Mouse (Mus musculus): ENCODE data around the gene Col1a1. TPM values are rescaled to one million over a fixed set of nuclear protein-coding genes. Genes with fewer than 3 reads are reported as not detected.

Col1a1 gene
- total and polyA plus RNA-seq, 2 experiments from 2014 or later, result 44.7 to 65.4 TPM

DNA sequence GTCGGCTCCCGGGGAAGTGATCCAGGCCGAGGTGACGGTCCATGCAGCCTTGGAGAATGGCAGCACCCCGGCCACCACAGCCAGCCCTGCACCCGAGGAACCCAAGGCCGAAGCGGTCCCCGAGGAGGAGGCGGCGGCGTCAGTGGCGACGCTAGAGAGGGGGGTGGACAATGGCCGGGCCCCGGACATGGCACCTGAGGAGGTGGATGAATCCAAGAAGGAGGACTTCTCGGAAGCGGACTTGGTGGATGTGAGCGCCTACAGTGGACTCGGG, 56.4 kb downstream of the Col1a1 start:
- TF ChIP-seq CTCF (IDR thresholded peaks at IDR 0.05), result no peak
- no peak for DNase-seq (ENCODE audit: low spot score)
- no peak for ATAC-seq (ENCODE audit: low FRiP score)
- under 1% methylated on average over 20 of the region's 20 CpGs for WGBS
- H3K27ac ChIP-seq (ENCODE audit: low read depth, low read length), result peak overlapping the region; percentile 32; the same call in 1 of the 2 replicates
- peaks cover 42% of the 10 kb centered on the region for H3K4me1 ChIP-seq (ENCODE audit: insufficient read depth, low read length)
- H3K9ac ChIP-seq (replicated peaks; ENCODE audit: low read length, poor library complexity, severe bottlenecking), result peak overlapping the region; percentile 91
- no peaks in the 10 kb centered on the region for H3K27me3 ChIP-seq (ENCODE audit: insufficient read depth, low read length)
- peak overlapping the region; percentile 94 for H3K4me3 ChIP-seq (ENCODE audit: low read depth, low read length)
- H3K9me3 ChIP-seq (ENCODE audit: low read length), result no peaks in the 10 kb centered on the region
- peaks cover 13% of the 10 kb centered on the region for H3K36me3 ChIP-seq (ENCODE audit: insufficient read depth, low read length)
- H3K4me2 ChIP-seq (ENCODE audit: low read depth, low read length, poor library complexity, severe bottlenecking), result peak overlapping the region; percentile 98

DNA sequence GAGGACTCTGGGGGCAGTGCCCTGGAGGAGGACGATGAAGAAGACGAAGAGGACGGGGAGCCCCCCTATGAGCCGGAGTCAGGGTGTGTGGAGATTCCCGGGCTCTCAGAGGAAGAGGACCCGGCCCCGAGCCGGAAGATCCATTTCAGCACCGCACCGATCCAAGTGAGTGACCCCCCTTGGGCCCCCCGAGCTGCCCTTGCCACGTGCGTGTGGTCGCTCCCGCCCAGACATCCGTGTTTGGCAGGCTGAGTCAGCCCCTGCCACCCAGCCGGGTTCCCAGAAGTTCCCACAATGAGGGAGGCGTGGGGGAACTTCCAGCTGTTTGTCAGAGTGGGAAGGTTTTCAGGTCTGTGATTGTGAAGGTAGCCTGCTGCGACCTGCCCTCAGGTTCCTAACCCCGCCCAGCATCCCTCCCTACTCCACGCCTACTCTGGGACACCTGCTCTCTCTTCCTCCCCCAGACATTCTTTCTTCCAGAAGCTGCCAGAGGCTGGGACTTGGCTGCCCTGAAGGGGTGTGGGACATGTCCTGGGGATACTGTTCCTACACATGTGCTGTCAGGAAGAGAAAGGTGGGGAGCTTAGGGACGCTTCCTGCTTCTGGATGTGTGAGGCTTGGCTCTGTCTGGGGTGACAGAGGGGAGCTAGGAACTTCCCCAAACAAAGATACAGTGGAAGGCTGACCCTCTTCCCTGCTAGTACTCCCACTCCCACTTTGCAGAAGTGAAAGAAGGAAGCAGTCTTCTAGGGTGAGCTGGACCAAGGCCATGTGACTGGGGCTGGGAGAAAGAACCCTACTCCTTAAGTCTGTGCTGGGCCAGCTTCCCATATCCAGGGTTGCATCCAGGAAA, 57.0 kb downstream of the Col1a1 start:
- H3K27ac ChIP-seq (ENCODE audit: low read depth, low read length), result peak overlapping the region; percentile 32; the same call in 1 of the 2 replicates
- WGBS, result under 1% methylated on average over 22 of the region's 22 CpGs
- TF ChIP-seq CTCF (IDR thresholded peaks at IDR 0.05), result no peak
- peak overlapping the region; percentile 94 for H3K4me3 ChIP-seq (ENCODE audit: low read depth, low read length)
- peaks cover 19% of the 10 kb centered on the region for H3K36me3 ChIP-seq (ENCODE audit: insufficient read depth, low read length)
- H3K9ac ChIP-seq (replicated peaks; ENCODE audit: low read length, poor library complexity, severe bottlenecking), result peak overlapping the region; percentile 91
- no peak for ATAC-seq (ENCODE audit: low FRiP score)
- no peaks in the 10 kb centered on the region for H3K9me3 ChIP-seq (ENCODE audit: low read length)
- peak; percentile 50 for DNase-seq (ENCODE audit: low spot score)
- H3K4me2 ChIP-seq (ENCODE audit: low read depth, low read length, poor library complexity, severe bottlenecking), result peak overlapping the region; percentile 98
- peaks cover 42% of the 10 kb centered on the region for H3K4me1 ChIP-seq (ENCODE audit: insufficient read depth, low read length)
- H3K27me3 ChIP-seq (ENCODE audit: insufficient read depth, low read length), result no peaks in the 10 kb centered on the region

DNA sequence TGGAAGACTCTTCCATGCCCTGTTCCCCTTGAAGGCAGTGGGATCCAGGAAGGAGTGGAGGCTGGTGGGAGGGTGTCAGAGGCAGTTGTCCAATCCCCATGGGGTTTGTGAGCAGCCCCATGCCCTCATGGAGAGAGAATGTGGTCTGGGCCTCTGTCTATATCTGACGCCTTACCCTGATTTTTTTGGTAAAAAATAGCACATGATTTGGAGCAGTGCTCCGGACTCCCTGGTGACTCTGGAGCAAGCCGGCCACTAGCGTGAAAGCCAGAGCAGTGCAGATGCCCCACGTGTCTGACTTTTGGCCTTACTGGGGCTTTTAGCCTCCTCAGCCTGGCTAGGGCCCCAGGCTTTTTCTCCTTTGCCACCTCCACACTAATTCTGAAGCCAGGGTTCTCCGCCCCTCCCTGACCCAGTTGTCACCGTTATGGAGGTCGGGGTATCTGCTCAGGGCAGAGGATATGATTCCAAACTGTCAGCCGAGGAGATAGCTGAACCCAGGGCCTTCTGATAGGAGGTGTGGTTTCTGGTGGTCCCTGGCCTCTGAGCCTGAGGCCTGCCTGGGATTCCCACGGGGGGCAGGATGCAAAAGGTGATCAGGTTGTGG, 58.3 kb downstream of the Col1a1 start:
- DNase-seq (ENCODE audit: low spot score) (no peak), ATAC-seq (ENCODE audit: low FRiP score) (no peak)
- Histone ChIP-seq H3K27ac (ENCODE audit: low read depth, low read length) (no peak overlapping the region), H3K4me3 (ENCODE audit: low read depth, low read length) (peak overlapping the region; percentile 94), H3K9ac (replicated peaks; ENCODE audit: low read length, poor library complexity, severe bottlenecking) (peak overlapping the region; percentile 91), H3K4me1 (ENCODE audit: insufficient read depth, low read length) (peaks cover 35% of the 10 kb centered on the region), H3K4me2 (ENCODE audit: low read depth, low read length, poor library complexity, severe bottlenecking) (peak overlapping the region; percentile 98), H3K27me3 (ENCODE audit: insufficient read depth, low read length) (no peaks in the 10 kb centered on the region), H3K9me3 (ENCODE audit: low read length) (no peaks in the 10 kb centered on the region), H3K36me3 (ENCODE audit: insufficient read depth, low read length) (peaks cover 25% of the 10 kb centered on the region)
- no peak for TF ChIP-seq CTCF (IDR thresholded peaks at IDR 0.05)
- 35% methylated on average over 10 of the region's 10 CpGs for whole genome bisulfite sequencing

DNA sequence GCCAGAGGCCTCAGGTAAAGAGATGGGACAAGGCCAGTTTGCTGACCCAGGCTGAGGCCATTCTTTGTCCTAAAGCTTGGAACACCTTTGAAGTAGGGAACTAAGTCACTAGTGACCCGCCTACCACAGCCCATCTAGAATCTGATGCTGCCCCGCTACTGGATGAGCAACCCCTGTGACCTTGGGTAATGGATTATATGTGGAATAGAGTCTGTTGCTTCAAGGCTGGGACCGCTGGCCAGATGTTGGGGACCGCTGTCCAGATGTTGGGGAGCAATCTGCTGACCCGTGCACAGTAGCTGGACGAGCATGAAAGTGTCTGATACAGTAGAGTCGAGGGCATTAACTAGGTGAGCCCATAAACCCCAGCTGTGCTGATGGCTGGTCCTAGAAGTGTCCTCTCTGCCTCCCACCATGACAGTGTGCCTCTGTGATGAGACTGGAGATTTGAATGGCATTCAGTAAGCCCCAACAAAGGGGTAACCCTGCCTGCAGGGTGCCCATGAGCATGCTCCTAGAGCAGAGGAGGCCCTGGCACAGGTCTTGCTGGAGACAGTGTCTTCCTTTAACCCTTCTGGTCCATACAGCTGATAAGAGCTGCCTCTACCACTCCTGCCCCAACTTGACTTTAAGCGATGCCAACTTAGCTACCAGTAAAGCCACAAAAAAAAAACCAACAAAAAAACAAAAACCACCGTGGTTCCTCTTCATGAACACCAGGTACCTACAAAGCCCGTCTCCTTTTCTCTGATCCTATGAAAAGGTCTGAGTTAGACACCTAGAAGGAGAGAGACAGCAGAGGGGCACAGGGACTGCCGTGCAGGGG, 59.1 kb downstream of the Col1a1 start:
- ATAC-seq (ENCODE audit: low FRiP score) (no peak), DNase-seq (ENCODE audit: low spot score) (no peak)
- 78% methylated on average over 11 of the region's 11 CpGs for WGBS
- Histone ChIP-seq H3K36me3 (ENCODE audit: insufficient read depth, low read length) (peaks cover 33% of the 10 kb centered on the region), H3K27me3 (ENCODE audit: insufficient read depth, low read length) (no peaks in the 10 kb centered on the region), H3K9ac (replicated peaks; ENCODE audit: low read length, poor library complexity, severe bottlenecking) (peak overlapping the region; percentile 91; the same call in 1 of the 2 replicates), H3K4me3 (ENCODE audit: low read depth, low read length) (peak overlapping the region; percentile 94), H3K9me3 (ENCODE audit: low read length) (no peaks in the 10 kb centered on the region), H3K27ac (ENCODE audit: low read depth, low read length) (no peak overlapping the region), H3K4me1 (ENCODE audit: insufficient read depth, low read length) (peaks cover 30% of the 10 kb centered on the region), H3K4me2 (ENCODE audit: low read depth, low read length, poor library complexity, severe bottlenecking) (peak overlapping the region; percentile 98)
- no peak for TF ChIP-seq CTCF (IDR thresholded peaks at IDR 0.05)

DNA sequence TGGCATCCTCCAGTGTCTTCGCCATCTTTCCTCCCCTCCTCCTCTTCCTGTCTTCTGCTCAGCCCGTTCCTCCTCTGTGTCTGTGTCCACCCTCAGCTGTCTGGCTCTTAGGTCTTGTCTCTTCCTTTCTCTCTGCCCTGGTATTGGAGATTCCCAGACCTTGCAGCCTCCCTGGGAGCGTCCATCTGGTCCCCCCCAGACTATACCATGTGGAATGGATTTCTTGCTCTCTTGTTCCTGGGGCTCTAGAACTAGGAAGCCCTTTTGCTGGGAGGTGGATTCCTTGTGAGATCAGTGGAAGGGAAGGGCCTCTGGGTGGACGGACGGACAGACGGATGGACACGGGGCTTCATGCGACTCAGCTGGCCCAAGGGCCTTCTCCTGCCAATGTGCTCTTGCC, 60.1 kb downstream of the Col1a1 start:
- no peak for ATAC-seq (ENCODE audit: low FRiP score)
- no peaks in the 10 kb centered on the region for H3K9me3 ChIP-seq (ENCODE audit: low read length)
- peaks cover 25% of the 10 kb centered on the region for H3K4me1 ChIP-seq (ENCODE audit: insufficient read depth, low read length)
- H3K36me3 ChIP-seq (ENCODE audit: insufficient read depth, low read length), result peaks cover 33% of the 10 kb centered on the region
- H3K27me3 ChIP-seq (ENCODE audit: insufficient read depth, low read length), result no peaks in the 10 kb centered on the region
- WGBS, result 86% methylated on average over 8 of the region's 8 CpGs
- no peak overlapping the region; the same call in 1 of the 2 replicates for H3K4me3 ChIP-seq (ENCODE audit: low read depth, low read length)
- no peak overlapping the region for H3K4me2 ChIP-seq (ENCODE audit: low read depth, low read length, poor library complexity, severe bottlenecking)
- no peak for TF ChIP-seq CTCF (IDR thresholded peaks at IDR 0.05)
- H3K27ac ChIP-seq (ENCODE audit: low read depth, low read length), result no peak overlapping the region
- no peak for DNase-seq (ENCODE audit: low spot score)
- H3K9ac ChIP-seq (replicated peaks; ENCODE audit: low read length, poor library complexity, severe bottlenecking), result 0 out of 2 replicates have a peak overlapping the region, but pooled peaks have one; percentile 5

Data from midbrain, postnatal 0 days (tissue).